Mouse (Mus musculus) thymus, adult 18-20 months (tissue): ENCODE data around the gene Pcnx.
A peak's percentile ranks its signal among the peaks of the same experiment; 100 is the strongest.
"Not testable (repeated sequence)": the region's sequence is repeated elsewhere in the genome, so short reads cannot be mapped to it uniquely, and the experiment has no call there.

Experiments
- DNase-seq, 2 experiments: peaks; one replicate each; pipeline ENCODE4 v3.0.0; 2022; ENCODE audit warnings: mixed read lengths in 2 of 2

Pcnx gene

GRCm38 (mm10) chr12:81971042-81971883 lies 111.4 kb downstream of the Pcnx start:
- peak; percentile 52 to 65 for DNase-seq

- no peak for DNase-seq
Observed at GRCm38 (mm10) chr12:81971884-81972362, 112.1 kb downstream of the Pcnx start.

GRCm38 (mm10) chr12:81974806-81975205 lies 115.0 kb downstream of the Pcnx start:
- no peak for DNase-seq

GRCm38 (mm10) chr12:81977346-81977745 lies 117.5 kb downstream of the Pcnx start:
- no peak for DNase-seq

DNA sequence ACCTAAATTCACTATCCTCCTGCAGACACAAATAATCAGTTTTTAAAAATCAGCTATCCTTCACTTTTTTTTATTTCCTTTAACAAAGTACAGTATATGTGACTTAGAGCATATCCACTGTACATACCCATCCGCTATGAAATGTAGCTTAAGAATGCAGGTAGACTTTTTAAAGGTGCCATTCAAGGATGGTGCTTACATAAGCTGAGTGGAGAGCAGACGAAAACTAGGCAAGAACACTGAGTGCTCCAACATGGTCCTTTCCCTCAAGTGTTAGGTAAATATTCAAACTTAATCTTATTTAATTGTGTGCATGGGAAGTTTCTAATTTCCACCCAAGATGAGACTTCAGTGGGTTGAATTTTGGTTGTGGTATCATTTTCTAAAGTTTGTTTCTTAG lies 119.5 kb downstream of the Pcnx start:
- DNase-seq = no peak

DNA sequence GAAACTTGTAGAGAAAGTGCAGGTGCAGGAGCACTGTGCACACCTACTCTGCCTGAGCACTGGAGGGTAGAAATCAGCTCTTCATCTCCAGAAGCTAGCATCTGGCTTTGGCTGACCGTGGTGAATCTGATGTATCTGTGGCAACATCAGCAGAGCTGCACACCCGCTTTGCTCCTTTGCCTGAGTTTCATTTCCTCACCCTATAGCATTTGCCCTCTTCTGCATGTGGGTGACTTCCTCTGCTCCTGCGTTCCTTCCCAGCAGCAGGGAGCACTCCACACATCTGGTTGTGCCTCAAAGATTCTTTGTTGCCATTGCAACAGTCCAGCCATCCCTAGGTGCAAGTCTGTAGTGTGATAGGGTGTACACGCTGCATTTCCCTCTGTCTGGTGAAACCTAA lies 132.3 kb downstream of the Pcnx start:
- no peak for DNase-seq

DNA sequence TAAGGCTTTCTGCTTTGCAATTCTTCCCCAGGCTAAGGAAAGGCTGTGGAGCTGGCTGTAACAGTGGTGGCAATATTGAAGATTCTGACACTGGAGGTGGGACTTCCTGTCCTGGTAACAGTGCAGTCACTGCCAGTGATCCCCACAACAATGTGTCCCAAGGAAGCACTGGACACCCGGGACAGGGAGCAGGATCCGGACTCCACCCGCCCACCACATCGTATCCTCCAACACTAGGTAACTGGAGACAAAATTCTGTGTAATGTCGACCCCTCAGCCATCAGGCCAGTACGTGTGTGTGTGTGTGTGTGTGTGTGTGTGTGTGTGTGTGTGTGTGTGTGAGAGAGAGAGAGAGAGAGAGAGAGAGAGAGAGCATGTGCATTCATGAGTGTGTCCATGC lies 133.2 kb downstream of the Pcnx start:
- DNase-seq = no peak

DNA sequence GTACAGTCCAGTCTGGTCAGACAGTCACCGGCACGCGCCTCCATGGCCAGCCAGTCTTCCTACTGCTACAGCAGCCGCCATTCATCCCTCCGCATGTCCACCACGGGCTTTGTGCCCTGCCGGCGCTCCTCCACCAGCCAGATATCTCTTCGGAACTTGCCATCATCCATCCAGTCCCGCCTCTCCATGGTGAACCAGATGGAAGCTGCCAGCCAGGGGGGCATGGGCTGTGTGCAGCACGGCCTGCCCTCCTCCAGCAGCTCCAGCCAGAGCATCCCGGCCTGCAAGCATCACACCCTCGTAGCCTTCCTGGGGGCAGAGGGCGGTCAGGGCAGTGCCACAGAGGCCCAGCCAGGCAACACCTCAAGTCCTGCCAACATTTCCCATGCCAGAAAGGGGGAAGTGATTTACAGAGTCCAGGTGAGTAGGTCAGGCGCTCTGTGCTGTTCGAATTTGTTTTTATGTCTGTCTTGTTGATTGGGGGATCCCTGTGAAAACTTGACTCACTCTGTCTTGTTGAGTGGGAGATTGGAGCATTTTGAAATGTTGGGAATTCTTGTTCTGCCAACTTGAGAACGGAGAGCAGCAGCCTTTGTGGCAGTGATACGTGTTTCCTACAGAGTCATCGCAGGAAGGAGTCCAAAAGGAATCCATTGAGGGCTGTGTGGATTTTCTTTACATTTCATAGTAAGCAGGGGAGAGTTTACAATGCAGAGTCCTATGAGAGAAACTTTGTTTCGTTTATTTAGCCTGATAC lies 135.3 kb downstream of the Pcnx start:
- no peak for DNase-seq

GRCm38 (mm10) chr12:81996679-81997362 lies 137.0 kb downstream of the Pcnx start:
- no peak for DNase-seq

DNA sequence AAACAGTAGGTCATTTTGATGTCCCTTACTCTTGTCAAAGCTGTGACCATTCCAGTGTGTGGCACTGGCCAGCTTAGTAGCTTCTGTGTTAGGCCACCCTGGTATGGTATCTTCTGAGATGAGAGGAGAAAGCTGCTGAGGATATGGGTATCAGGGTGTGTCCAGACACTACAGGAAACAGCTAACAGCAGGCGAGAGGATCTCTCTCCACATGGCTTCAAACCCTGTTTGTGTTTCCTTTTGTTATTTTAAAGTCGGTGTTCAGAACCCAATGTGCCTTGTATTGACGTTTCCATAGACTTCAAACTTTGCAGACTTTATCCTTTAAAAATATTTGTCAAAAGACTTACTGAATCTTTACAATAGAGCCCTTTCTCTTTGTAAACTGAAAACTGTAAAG lies 137.7 kb downstream of the Pcnx start:
- DNase-seq = no peak

DNA sequence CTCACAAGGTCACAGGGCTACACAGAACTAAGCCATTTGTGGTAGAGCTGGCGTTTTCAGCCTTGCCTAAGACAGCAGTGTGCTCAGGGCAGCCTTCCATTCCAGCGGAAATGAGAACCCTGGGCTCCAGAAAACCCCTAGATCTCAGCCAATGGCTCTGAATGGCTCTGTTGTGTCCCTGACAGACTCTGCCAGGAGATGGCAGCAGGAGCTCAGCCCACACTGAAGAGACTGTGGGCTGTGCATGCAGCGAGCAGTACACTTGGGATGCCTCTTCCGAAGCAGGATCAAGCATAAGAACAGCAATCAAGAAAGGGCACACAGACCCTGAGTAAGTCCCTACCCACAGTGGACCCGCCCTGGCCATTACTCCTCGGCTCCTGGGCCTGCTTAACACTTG lies 142.9 kb downstream of the Pcnx start:
- not testable (repeated sequence) for DNase-seq

DNA sequence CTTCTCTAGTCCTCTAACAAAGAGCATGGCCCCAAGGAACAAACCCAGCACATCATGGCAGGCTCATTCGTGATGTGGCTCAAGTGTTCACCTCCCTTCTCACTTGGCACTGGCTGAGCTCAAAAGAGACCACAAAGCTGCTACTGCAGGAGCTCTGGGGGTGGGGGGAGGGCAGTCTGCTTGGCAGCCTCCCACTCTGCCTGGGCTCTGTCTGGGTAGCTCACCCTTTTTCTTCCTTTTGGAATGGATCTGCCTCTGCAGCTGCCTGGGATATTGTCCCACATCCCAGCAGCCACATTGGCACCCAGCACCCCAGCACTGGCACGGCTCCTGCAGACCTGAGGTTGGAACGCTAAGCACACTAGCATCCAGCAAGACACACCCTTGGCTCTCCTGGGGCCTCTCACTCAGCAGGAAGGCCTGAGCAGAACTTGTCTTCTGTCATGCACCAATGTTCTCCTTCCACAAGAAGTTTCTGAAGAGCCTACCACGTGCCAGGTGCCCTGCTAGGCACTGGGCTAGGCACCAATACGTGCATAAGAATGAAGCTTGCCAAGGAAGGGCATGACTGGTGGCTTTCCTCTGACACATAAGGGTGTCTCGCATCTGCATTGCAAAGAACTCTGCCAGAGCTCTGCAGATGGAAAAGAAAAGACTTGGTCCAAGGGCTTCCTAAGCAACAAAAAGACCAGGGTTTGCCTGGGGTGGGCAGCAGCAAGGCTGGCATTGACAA lies 166.2 kb downstream of the Pcnx start:
- not testable (repeated sequence) for DNase-seq

DNA sequence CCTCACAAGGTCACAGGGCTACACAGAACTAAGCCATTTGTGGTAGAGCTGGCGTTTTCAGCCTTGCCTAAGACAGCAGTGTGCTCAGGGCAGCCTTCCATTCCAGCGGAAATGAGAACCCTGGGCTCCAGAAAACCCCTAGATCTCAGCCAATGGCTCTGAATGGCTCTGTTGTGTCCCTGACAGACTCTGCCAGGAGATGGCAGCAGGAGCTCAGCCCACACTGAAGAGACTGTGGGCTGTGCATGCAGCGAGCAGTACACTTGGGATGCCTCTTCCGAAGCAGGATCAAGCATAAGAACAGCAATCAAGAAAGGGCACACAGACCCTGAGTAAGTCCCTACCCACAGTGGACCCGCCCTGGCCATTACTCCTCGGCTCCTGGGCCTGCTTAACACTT lies 173.7 kb downstream of the Pcnx start:
- DNase-seq = not testable (repeated sequence)

DNA sequence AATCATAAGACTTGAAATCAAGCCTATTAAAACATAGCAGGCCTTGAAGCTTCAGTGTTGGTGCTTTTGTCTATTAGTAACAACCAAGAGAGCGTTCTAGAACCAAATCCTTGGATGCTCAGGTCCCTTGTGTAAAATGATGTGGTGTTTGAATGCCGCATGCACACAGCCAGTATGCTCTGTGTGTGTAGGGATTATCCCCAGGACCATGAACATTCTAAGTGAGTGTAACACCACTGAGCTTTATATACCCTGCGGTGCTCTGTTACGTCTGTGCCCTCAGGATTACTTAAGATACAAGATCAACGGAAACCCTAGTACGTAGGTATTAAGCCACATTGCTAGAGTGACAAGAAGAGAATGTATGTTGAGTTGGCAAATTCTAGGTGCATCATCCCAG lies 174.2 kb downstream of the Pcnx start:
- not testable (repeated sequence) for DNase-seq

DNA sequence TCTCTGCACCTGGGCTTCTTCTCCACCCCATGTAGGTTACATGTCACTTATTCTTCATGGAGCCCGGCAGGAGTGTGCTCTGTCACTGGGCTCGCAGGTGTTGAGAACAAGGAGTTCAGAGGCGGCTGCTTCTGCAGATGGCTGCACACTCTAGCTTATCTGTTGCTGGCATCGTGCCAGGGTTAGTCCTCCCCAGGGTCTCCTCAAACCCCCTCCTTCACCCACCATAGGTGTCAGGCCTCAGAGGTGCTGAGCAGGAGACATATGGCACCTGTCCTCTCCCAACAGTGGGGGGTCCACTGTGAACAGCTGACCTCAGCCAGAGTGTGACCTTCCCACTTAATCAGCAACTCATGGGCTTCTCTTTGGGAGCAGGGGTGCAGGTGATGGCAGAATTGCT lies 184.3 kb downstream of the Pcnx start:
- DNase-seq = not testable (repeated sequence)
